Mouse (Mus musculus) embryonic fibroblast, embryonic 13.5 days (primary cell): ENCODE results near the gene Gm21319. TPM values are rescaled to one million over a fixed set of nuclear protein-coding genes. Genes with fewer than 3 reads are reported as not detected.
"Not testable (repeated sequence)": the region's sequence is repeated elsewhere in the genome, so short reads cannot be mapped to it uniquely, and the experiment has no call there.

ENCODE experiments used
- H3K27ac ChIP-seq: 2 replicates; pipeline ENCODE4 v1.5.1; 2012; ENCODE audit warnings: low read length, control low read depth, inconsistent platforms; ENCODE audit not compliant: insufficient read depth
- H3K4me1 ChIP-seq: 2 replicates; pipeline ENCODE4 v1.6.1; 2011; ENCODE audit warnings: low read length; ENCODE audit not compliant: control insufficient read depth, insufficient read depth
- H3K4me3 ChIP-seq: 2 replicates; pipeline ENCODE4 v1.5.1; 2011; ENCODE audit warnings: mild to moderate bottlenecking, control low read depth, low read length; ENCODE audit not compliant: insufficient read depth
- polyA plus RNA-seq: library from polyadenylated mRNA; stranded (reverse); fragments of >200 nt; gene quantifications from 2 replicates; pipeline ENCODE4 v1.2.4, GENCODE M21; 2011; ENCODE audit warnings: low read depth; ENCODE audit not compliant: missing spikeins, insufficient read length

Gm21319 gene
- not detected in 2 replicates for polyA plus RNA-seq

DNA sequence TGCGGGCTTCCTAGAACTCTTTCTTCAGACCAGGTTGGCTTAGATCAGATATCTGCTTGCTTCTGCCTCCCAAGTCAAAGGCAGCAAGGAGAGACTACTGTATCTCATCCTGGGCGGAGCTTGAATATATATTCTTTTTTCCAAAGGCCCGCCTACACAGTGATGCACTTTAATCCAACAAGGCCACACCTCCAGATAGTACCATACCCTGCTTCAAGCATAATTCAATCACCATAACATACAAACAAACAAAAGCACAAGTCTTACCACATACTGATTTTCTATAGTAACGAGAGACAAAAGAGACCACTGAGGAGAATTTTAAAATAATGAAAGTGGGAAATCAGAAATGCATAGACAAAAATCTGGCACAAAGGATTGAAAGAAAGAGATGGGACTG lies at the start of gene Gm21319:
Gene Gm21319 (minus strand): TSS at position 101 of the 400 bp plus-strand sequence.
- H3K27ac ChIP-seq, H3K4me3 ChIP-seq, H3K4me1 ChIP-seq: not testable (repeated sequence)

GRCm38 (mm10) chr12:87816277-87816676 lies 40.7 kb upstream of the Gm21319 start, which contains the start of gene BB287469:
Gene BB287469 (plus strand): TSS chr12:87816577.
- H3K4me1 ChIP-seq, H3K27ac ChIP-seq, H3K4me3 ChIP-seq: not testable (repeated sequence)

DNA sequence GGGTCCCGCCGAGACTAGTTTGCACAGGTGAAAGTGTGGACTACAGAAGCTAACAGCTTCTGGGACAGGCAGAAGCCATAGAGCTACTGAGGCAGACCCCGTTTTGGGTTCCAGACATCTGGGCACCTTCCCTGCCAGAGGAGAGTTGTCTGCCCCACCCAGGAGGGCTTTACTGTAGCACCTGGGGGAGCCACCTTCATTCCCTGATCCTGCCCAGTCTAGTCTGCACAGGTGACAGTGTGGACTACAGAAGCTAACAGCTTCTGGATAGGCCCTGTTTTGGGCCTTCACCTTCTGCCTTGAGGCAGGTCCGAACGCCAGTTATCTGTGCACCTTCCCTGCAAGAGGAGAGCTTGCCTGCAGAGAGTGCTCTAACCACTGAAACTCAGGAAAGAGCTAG lies 22.4 kb upstream of the Gm21319 start:
- not testable (repeated sequence) for H3K27ac ChIP-seq, H3K4me1 ChIP-seq, H3K4me3 ChIP-seq

DNA sequence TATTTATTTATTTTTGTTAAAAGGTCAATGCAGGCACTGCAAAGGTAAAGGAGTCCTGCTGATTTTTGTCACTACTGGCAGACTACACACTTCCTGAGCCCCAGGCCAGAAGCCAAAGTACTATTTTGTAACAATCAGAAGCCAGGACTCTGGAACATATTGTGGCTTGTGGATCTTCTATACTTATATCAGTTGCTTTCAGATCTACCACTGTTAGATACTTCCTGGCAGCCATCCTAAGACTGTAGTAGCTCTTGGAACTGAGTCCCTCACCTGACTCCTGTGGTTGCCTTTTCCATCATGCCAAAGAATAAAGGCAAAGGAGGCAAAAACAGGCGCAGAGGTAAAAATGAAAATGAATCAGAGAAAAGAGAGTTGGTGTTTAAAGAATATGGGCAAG lies 19.7 kb upstream of the Gm21319 start, which contains the start of gene Gm21936:
Gene Gm21936 (plus strand): TSS at position 301 of the 400 bp plus-strand sequence.
- not testable (repeated sequence) for H3K4me3 ChIP-seq, H3K4me1 ChIP-seq, H3K27ac ChIP-seq

Other genes starting within 250 kb of the Gm21319 start
- not detected in 2 replicates for gene Oog1, start 173.1 kb downstream of the Gm21319 start, polyA plus RNA-seq
- not detected in 2 replicates for gene Gm4027, start 156.9 kb downstream of the Gm21319 start, polyA plus RNA-seq
- gene Gm16381, start 131.1 kb downstream of the Gm21319 start, polyA plus RNA-seq: not detected in 2 replicates
- gene Gm21936, start 19.8 kb upstream of the Gm21319 start, polyA plus RNA-seq: not detected in 2 replicates
- not detected in 2 replicates for gene BB287469, start 40.8 kb upstream of the Gm21319 start, polyA plus RNA-seq
- not detected in 2 replicates for gene Gm2001, start 66.6 kb upstream of the Gm21319 start, polyA plus RNA-seq
- gene Gm2016, start 98.3 kb upstream of the Gm21319 start, polyA plus RNA-seq: not detected in 2 replicates
- gene Gm2022, start 119.6 kb upstream of the Gm21319 start, polyA plus RNA-seq: not detected in 2 replicates
- not detected in 2 replicates for gene Gm2035, start 144.1 kb upstream of the Gm21319 start, polyA plus RNA-seq
- gene Gm2042, start 178.3 kb upstream of the Gm21319 start, polyA plus RNA-seq: not detected in 2 replicates
- gene Gm2075, start 236.1 kb upstream of the Gm21319 start, polyA plus RNA-seq: not detected in 2 replicates
- not detected in 2 replicates for gene Gm6803, start 243.0 kb upstream of the Gm21319 start, polyA plus RNA-seq